Mouse (Mus musculus) stomach, postnatal 0 days (tissue): ENCODE measurements around the gene Slc25a36.

Experiments used
- CTCF ChIP-seq: IDR thresholded peaks from 2 replicates; pipeline ENCODE4 v1.5.1; 2016; ENCODE audit warnings: antibody characterized with exemption, low read depth, mild to moderate bottlenecking, moderate library complexity
- EP300 ChIP-seq: optimal IDR thresholded peaks from 2 replicates; pipeline ENCODE3; 2016; ENCODE audit warnings: antibody characterized with exemption

DNA sequence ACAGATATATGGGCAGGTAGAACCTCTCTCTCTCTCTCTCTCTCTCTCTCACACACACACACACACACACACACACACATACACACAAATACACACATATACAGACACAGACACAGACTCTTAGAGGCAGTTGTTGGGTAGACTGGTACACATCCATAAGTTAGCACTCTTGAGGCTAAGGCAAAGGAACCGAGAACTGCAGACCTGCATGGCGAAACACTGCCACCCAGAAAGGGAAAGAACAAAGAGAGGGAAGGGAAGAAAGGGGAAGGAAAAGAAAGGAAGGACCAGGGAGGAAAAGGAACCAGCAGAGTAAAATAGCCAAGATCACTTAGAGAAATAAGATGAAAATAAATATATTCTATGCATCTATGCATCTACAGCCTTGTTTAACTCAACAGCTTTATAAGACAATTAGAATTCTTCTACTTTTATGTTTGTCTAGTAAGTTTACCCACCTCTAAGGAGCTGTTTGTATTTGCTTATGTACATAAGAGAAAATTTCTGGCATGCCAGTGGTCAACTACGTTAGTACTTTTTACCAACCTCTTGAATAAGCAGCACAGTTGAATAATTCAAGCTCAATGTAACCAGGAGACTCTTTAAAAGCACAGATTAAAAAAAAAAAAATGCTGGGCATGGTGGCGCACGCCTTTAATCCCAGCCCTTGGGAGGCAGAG is 4.3 kb downstream of the Slc25a36 start:
- no peak for TF ChIP-seq CTCF
- TF ChIP-seq EP300: no peak
